Mouse (Mus musculus): ENCODE data around the gene Vat1. TPM values are rescaled to one million over a fixed set of nuclear protein-coding genes. Genes with fewer than 3 reads are reported as not detected.
"Not testable (repeated sequence)": the region's sequence is repeated elsewhere in the genome, so short reads cannot be mapped to it uniquely, and the experiment has no call there.

Vat1 gene
- polyA plus RNA-seq, 1 experiment, result 41.3 TPM

- DNase-seq (ENCODE audit: extremely low spot score in 1 of 2, low spot score in 1 of 2), result peak; percentile 41 to 81
Measured at GRCm38 (mm10) chr11:101467477-101468262, 1.6 kb upstream of the Vat1 start.

- not testable (repeated sequence) for DNase-seq (ENCODE audit: extremely low spot score in 1 of 2, low spot score in 1 of 2)
Measured at GRCm38 (mm10) chr11:101466552-101466950, 521 bp upstream of the Vat1 start.

DNA sequence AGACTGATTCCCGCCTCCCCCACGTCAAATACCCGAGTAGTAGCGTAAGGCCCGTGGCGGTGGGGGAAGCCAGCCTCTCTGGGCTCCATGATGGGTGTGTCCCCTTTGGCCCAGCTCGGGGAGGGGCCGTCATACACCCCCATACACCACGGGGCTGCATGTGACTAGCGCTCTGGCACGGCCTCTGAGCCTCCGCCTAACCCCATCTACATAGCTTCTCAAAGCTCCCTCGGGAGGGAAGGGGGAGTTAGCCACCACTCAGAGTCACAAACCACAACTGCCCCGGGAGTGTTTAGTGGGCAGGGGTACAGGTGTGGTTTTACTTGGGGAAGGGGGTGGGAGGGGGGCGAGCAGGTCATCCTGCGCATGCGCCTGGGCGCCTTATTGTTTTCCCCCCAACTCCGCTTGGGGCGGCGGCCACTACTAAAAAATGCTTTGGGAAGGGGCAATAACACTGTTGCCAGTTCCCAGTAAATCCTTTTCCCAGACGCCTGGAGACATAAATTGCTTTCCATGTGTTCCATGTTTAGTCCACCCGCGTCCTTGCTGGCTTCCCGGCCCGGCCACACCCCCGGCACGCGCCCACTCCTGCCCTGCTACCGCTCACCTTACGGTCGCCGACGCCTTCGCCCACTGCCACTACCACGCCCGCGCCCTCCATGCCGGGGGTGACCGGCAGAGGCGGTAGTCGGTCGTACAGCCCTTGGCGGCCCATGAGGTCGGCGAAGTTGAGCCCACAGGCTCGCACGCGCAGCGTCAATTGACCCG is 745 bp downstream of the Vat1 start:
- DNase-seq (ENCODE audit: extremely low spot score in 1 of 2, low spot score in 1 of 2), result no peak

DNA sequence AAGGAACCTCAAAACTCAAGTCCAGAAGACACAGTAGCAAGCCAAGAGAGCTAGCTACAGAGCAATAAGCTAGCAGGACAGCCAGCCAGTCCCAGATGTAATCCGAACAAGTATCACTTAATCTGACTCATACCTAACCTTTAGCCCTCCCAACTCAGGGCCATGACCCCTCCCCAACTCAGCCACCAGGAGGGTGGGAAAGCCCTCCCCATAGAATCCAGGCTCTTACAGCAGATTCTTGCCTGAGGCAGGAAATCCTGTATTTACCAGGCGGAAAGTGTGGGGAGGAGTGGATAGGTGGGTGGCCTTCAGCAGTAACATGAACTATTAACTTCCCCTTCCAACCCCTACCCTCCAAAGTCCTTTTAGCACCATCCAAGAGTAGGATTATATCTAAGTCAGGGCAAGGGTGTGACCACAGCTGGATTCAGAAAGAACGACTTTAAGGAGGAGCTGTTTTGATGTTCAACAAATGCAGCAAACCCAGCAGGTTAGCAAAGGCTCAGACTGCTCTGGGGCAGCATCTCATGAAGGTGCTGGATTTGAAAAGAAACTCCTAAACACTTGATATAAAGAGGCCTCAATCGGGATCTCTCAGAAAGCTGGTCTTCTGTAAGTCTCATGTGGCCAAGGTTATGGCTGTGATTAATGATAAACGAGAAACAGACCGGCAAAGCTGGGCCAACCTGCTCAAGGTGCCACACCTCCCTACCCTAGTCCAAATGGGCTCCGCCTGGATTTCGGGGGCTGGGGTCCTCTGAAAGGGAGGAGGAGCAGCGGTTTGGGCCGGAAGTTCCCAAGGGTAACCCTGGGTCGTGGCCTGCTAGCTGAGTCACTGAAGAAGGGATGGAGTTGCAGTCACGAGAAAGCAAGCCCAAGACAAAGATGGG is 1.6 kb downstream of the Vat1 start, which contains the start of gene Rnd2:
TSS of gene Rnd2 (plus strand) at position 789 of the 890 bp plus-strand sequence.
- DNase-seq (ENCODE audit: extremely low spot score in 1 of 2, low spot score in 1 of 2), result no peak

DNA sequence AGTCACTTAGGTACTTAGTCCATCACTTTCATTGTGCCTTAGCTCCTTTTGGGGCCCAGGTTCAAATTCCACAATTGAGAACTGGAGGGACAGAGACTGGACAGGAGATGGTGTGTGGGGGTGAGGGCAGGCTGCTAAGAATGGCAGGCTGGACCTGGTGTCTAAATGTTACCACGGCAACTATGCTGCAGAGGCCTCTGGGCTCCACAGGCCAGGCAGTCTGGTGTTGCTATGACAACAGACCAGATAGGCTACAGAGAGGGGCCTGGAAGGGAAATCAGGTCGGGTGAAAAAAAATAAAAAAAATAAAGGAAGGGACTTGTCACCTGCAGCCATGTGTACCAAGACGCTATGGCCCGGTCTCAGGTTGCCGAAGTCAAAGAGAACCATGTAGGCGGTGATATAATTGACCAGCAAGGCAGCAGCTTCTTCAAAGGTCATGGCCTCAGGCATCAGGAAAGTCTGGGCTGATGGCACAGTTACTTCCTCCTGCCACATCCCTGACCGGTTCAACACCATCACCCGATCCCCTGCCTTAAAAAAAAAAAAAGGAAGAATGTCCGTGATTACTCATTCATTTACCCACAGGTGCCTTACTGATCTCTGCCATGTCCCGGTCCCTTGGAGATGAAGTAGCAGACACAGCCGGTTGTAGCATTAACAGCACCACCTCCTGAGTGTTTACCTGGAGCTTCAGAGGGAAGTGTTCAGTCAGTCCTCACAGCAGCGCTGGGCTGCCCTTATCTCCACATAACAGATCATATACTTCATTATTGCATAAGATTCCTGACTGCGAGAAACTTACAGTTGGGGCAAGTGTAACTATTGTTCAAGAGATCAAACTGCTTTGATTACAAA is 3.2 kb downstream of the Vat1 start:
- DNase-seq (ENCODE audit: extremely low spot score in 1 of 2, low spot score in 1 of 2), result no peak

- DNase-seq (ENCODE audit: extremely low spot score in 1 of 2, low spot score in 1 of 2), result no peak
Measured at GRCm38 (mm10) chr11:101462141-101462540, 3.9 kb downstream of the Vat1 start.

DNA sequence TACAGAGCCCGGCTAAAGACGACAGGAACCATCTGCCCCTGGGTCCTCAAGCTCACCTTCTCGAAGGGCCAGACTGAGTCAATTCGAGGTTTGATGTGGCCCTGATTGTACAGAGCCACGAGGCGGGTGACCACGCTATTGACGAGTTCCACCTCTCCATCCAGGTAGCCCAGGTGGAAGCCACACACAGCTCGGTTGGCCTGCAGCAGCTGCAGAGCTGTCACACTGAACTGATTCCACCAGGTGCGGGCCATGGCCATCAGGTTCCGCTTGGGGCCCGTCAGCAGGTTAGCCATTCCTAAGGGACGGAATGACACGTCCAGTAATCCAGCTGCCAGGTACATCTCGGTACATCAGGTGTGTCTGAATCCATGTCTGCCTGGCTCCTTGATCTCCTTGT is 5.7 kb downstream of the Vat1 start:
- no peak for DNase-seq (ENCODE audit: extremely low spot score in 1 of 2, low spot score in 1 of 2)

DNA sequence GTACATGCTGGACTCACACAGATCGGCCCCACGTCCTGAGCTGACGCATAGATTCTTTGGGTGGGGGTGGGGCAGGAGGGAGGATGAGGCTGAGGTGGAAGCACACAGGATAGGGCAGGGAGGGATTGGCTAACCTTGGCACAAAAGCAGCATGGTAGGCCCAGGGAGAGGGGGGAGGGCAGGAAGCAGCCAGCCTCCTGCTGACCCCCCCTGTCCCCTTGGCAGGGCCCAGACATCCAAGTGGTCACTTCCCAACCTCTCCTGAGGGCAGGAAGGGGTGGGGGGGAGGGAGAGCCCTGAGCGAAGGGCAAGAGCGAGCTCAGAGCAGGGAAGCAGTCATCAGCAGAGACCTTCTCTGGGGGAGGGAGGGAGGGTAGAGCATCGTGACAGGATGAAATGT is 6.3 kb downstream of the Vat1 start:
- no peak for DNase-seq (ENCODE audit: extremely low spot score in 1 of 2, low spot score in 1 of 2)

GRCm38 (mm10) chr11:101458217-101458616 is 7.8 kb downstream of the Vat1 start:
- no peak for DNase-seq (ENCODE audit: extremely low spot score in 1 of 2, low spot score in 1 of 2)

DNA sequence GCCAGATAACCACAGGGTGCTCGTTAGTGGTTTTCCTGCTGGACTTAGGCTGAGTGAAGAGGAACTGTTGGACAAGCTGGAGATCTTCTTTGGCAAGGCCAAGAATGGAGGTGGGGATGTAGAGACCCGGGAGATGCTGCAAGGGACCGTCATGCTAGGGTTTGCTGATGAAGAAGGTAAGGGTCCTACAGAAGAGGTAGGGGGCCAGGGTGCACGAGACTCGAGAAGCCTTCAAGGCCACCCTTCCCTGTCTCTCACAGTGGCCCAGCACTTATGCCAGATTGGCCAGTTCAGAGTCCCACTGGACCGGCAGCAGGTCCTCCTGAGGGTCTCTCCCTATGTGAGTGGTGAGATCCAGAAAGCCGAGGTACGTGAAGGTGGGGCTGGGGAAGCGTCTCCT is 8.4 kb downstream of the Vat1 start:
- no peak for DNase-seq (ENCODE audit: extremely low spot score in 1 of 2, low spot score in 1 of 2)

DNA sequence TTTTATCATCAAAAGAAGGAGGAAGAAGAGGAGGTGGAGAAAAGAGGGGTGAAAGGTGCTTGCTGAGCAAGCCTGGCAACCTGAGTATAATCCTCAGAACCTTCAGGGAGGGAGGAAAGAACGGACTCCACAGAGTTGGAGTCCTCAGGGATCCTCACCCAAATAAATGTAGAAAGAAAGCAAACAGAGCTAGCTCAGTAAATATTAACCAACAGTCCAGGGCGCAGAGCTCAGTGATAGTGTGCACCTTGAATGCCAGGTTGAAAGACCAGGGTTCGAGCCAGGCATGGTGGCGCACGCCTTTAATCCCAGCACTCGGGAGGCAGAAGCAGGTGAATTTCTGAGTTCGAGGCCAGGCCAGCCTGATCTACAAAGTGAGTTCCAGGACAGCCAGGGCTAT is 10.4 kb downstream of the Vat1 start:
- DNase-seq (ENCODE audit: extremely low spot score in 1 of 2, low spot score in 1 of 2), result no peak

GRCm38 (mm10) chr11:101454702-101455101 is 11.3 kb downstream of the Vat1 start:
- no peak for DNase-seq (ENCODE audit: extremely low spot score in 1 of 2, low spot score in 1 of 2)

DNA sequence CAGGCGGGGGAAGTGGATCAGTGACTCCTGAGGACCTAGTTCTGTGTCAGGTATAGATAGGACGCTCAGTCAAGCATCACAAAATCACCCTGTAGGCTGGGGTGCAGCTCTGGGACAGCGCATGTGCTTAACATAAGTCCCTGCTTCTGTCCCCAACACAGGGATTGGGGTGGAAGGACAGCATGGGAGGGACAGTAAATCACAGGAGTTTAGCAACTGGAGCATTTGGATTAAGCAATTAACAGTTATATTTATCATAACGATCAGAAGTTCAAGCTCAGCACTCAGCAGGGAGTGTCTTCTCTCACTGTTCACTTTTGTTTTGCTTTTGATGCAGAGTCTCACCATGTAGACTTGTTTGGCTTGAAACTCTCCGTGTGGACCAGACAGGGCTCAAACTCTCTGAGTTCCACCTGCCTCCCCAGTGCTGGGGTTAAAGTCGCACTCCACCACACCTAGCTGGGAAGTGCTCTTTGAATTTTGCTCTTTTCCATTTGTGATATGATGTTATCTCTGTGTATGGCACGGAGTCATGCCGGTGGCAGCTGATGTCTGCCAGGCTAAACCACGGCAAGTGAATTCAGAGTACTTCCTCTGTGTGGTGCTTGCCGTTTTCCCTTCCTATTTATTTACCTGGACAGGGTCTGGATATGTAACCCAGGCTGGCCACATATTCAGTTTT is 13.8 kb downstream of the Vat1 start:
- DNase-seq (ENCODE audit: extremely low spot score in 1 of 2, low spot score in 1 of 2), result no peak

- no peak for DNase-seq (ENCODE audit: extremely low spot score in 1 of 2, low spot score in 1 of 2)
Measured at GRCm38 (mm10) chr11:101451536-101451935, 14.5 kb downstream of the Vat1 start.

DNA sequence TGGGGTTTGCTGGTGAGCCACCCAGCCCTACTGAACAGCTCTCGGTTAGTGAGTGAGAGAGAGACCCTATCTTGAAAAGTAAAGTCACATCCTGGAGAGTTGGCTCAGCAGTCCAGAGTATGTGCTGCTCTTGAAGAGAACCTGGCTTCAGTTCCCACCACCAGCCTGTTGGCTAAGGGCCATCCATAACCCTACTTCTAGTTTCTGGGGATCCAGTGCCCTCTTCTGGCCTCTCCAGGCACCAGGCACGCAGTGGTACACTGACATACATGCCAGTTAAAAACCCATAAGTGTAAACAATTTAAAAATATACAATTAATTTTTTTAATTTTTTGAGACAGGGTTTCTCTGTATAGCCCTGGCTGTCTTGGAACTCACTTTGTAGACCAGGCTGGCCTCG is 15.6 kb downstream of the Vat1 start:
- no peak for DNase-seq (ENCODE audit: extremely low spot score in 1 of 2, low spot score in 1 of 2)

DNA sequence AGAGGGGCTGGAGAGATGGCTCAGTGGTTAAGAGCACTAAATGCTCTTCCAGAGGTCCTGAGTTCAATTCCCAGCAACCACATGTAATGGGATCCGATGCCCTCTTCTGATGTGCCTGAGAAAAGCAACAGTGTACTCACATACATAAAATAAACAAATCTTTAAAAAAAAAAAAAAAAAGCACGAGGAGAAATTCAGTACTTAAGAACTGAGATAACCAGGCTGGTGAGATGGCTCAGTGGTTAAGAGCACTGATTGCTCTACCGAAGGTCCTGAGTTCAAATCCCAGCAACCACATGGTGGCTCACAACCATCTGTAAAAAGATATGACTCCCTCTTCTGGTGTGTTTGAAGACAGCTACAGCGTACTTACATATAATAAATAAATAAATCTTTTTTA is 16.4 kb downstream of the Vat1 start:
- not testable (repeated sequence) for DNase-seq (ENCODE audit: extremely low spot score in 1 of 2, low spot score in 1 of 2)

DNA sequence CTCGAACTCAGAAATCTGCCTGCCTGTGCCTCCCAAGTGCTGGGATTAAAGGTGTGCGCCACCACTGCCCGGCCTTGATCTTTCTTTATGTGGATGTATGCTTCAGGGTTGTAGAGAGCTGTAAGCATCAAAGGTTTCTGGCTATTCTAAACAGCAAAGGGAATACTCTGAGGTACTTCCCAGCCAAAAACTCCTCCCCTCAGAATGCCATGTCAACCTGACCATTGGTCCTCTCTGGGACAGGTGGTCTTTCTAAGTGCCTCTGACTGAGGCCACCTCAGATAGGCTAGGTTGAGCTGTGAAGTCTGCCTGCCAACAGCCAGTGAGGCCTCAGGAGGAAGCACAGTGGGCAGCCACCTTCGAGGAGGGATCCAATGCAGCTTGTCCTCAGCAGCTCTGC is 17.1 kb downstream of the Vat1 start:
- DNase-seq (ENCODE audit: extremely low spot score in 1 of 2, low spot score in 1 of 2), result no peak

- DNase-seq (ENCODE audit: extremely low spot score in 1 of 2, low spot score in 1 of 2), result no peak
Measured at GRCm38 (mm10) chr11:101448274-101448746, 17.7 kb downstream of the Vat1 start, which contains the start of gene Ifi35. Gene Ifi35 (plus strand): TSS chr11:101448407.

DNA sequence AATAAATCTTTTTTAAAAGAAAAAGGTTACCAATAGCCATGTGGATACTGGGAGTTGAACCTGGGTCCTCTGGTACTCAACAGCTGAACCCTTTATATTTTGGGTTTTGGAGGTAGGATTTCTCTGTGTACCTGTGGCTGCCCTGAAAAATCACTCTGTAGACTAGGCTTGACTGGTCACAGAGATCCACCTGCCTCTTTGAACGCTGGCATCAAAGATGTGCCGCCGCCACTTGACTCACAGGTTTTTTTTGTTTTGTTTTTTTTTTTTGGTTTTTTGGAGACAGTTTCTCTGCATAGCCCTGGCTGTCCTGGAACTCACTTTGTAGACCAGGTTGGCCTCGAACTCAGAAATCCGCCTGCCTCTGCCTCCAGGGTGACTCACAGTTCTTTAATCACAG is 18.2 kb downstream of the Vat1 start:
- no peak for DNase-seq (ENCODE audit: extremely low spot score in 1 of 2, low spot score in 1 of 2)

Measured in frontal cortex, adult 2 months (tissue).